Mouse (Mus musculus): ENCODE results near the gene Spats1.

- no peak for TF ChIP-seq CTCF (IDR thresholded peaks at IDR 0.05; ENCODE audit: low read depth)
- TF ChIP-seq EP300 (IDR thresholded peaks at IDR 0.05; ENCODE audit: low read depth) = no peak
Measured at GRCm38 (mm10) chr17:45401126-45401905, 73.9 kb downstream of the Spats1 start.
